Mouse (Mus musculus) kidney, adult 8-10 months (tissue): Measurements from ENCODE around the gene Capn15.

Source experiments
- DNase-seq, 2 experiments: peaks; one replicate each; pipeline ENCODE4 v3.0.0; 2022

The Capn15 gene

GRCm38 (mm10) chr17:25985306-25986294 lies at the start of gene Capn15:
Capn15 (minus strand) TSS chr17:25985796.
- peak; percentile 93 to 94 for DNase-seq

GRCm38 (mm10) chr17:26032037-26032436 lies 46.4 kb upstream of the Capn15 start:
- no peak for DNase-seq

- DNase-seq, result no peak
These were observed 46.0 kb upstream of the Capn15 start for GRCm38 (mm10) chr17:26031583-26031982.

- no peak for DNase-seq
These were observed 42.7 kb upstream of the Capn15 start for GRCm38 (mm10) chr17:26028261-26028660.

- DNase-seq, result peak in 1 of 2 experiments; percentile 39
These were observed 39.1 kb upstream of the Capn15 start for GRCm38 (mm10) chr17:26024674-26025073.

- DNase-seq, result peak; percentile 65 to 67
These were observed 38.4 kb upstream of the Capn15 start for GRCm38 (mm10) chr17:26023966-26024365.

- no peak for DNase-seq
These were observed 37.6 kb upstream of the Capn15 start for GRCm38 (mm10) chr17:26023181-26023580.

GRCm38 (mm10) chr17:26021728-26022341 lies 36.2 kb upstream of the Capn15 start:
- DNase-seq, result peak; percentile 91 to 93

GRCm38 (mm10) chr17:26020848-26021347 lies 35.3 kb upstream of the Capn15 start:
- no peak for DNase-seq

GRCm38 (mm10) chr17:26018388-26018787 lies 32.8 kb upstream of the Capn15 start:
- DNase-seq, result peak in 1 of 2 experiments; percentile 36

GRCm38 (mm10) chr17:26017949-26018348 lies 32.4 kb upstream of the Capn15 start:
- peak; percentile 90 to 91 for DNase-seq

- DNase-seq, result no peak
These were observed 31.4 kb upstream of the Capn15 start for GRCm38 (mm10) chr17:26017021-26017420.

- DNase-seq, result no peak
These were observed 28.1 kb upstream of the Capn15 start for GRCm38 (mm10) chr17:26013711-26014110.

- peak; percentile 82 to 88 for DNase-seq
These were observed 26.4 kb upstream of the Capn15 start for GRCm38 (mm10) chr17:26011841-26012460.

- peak; percentile 59 to 81 for DNase-seq
These were observed 23.9 kb upstream of the Capn15 start for GRCm38 (mm10) chr17:26009540-26009939.

GRCm38 (mm10) chr17:26008787-26009186 lies 23.2 kb upstream of the Capn15 start:
- no peak for DNase-seq

- DNase-seq, result no peak
These were observed 22.7 kb upstream of the Capn15 start for GRCm38 (mm10) chr17:26008331-26008730.

GRCm38 (mm10) chr17:26007646-26008045 lies 22.1 kb upstream of the Capn15 start:
- no peak for DNase-seq

- DNase-seq, result peak in 1 of 2 experiments; percentile 47
These were observed 20.3 kb upstream of the Capn15 start for GRCm38 (mm10) chr17:26005731-26006450.

GRCm38 (mm10) chr17:26004711-26005110 lies 19.1 kb upstream of the Capn15 start:
- DNase-seq, result peak; percentile 59 to 69

- DNase-seq, result no peak
These were observed 18.3 kb upstream of the Capn15 start for GRCm38 (mm10) chr17:26003864-26004263.

- DNase-seq, result no peak
These were observed 12.8 kb upstream of the Capn15 start for GRCm38 (mm10) chr17:25998425-25998824.
